Mouse (Mus musculus): ENCODE results near the gene Ptpn13.

Ptpn13 gene

DNA sequence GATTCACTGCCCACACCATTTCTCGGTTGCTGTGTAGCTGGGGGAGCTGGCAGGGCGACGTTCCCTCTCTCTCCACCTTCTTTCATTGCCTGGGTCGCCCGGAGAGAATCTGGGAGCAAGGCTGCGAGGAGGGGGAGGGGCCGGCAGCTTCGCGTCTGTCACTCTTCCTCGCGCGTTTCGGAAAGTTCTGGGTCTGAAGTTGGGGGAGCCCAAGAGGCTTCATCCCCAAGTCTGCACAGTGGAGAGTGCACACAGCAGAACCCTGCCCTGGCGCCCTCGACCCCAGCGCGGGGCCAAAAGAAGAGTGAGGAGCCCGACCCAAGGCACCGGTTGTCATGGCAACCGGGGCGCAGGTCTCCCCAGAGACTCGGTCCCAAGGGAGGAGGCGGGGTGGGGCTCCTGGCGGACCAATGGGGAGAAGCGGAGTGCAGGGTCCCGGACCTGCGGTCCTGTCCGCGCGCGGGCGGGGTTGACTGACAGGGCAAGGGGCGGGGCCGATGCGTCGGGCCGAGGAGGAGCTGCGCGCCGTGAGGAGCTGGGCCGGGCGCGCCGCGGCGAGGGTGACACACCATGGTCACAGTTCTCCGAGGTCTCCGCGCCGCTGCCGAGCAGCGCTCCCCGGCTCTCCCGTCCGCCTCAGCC lies at the start of gene Ptpn13:
TSS of gene Ptpn13 (plus strand) at position 515 of the 642 bp plus-strand sequence.
- DNase-seq (ENCODE audit: low read depth, low spot score): peak; percentile 94

DNA sequence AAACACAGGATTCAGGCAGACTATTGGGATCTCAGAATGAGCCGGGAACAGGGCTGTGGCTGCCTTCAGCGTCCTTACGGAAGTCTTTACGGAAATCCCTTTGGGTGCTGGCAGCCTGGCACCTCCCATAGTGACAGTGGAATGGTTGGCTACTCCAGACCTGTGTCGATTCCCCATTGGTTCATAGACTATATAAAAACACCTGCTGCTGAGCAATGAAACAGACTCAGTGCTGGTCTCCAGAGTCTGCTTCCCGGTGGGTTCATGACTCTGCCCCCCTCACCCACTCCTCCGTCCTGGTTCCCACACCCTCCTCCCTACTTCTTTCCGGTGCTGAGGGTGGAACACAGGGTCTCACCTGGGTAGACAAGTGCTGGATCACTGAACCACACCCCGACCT lies 49.8 kb upstream of the Ptpn13 start:
- no peak for DNase-seq (ENCODE audit: low read depth, low spot score)

- peak; percentile 59 for DNase-seq (ENCODE audit: low read depth, low spot score)
Observed at GRCm38 (mm10) chr5:103376354-103377295, 48.4 kb upstream of the Ptpn13 start.

DNA sequence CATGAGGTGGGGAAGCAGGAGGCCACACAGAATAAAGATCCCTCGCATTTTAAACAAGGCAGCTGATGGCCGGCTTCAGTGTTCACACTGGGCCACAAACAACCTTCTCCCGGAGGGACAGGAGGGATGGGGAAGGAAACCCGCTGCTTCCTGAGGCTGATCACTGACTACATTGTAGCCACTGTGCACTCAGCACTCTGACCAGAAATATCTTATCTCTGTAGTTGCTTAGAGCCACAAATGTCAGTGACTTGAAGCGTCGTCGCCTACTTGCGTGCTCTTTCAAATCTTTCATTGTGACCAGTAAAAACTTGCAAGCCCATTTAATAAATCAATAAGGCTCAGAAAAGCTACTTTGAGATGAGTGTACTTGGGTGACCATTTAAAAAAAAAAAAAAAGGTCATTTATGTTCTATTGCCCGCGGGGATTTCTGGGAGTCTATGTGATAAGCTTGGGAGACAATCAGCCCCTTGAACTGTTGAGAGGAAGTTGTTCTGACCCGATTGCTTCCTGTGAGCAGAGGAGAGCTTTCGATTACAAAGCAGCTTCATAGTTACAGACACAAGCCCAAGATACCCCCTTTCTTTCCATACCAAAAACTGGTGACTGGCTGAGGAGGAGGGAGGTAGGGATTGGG lies 47.4 kb upstream of the Ptpn13 start:
- DNase-seq (ENCODE audit: low read depth, low spot score): peak; percentile 63

GRCm38 (mm10) chr5:103380785-103381527 lies 44.0 kb upstream of the Ptpn13 start:
- DNase-seq (ENCODE audit: low read depth, low spot score): no peak

DNA sequence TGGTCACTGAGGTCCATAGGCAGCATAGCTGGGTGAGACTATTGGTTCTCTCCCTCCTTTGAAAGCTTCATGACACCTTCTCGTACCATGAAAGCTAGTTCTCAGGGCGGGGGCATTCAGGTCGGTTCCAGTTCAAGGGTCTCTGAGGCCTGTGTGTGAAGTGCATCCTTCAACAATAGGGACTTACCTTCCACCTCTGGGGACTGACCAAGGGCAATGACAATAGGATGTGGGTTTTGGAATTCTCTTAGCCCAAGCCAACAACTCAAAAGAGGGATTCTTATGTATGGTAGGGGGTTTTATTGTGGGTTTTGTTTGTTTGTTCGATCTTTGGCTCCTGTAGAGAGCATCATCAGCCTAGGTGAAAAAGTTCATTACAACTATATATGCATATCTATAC lies 42.0 kb upstream of the Ptpn13 start:
- no peak for DNase-seq (ENCODE audit: low read depth, low spot score)

- no peak for DNase-seq (ENCODE audit: low read depth, low spot score)
Observed at GRCm38 (mm10) chr5:103384021-103384420, 41.0 kb upstream of the Ptpn13 start.

GRCm38 (mm10) chr5:103387540-103388026 lies 37.4 kb upstream of the Ptpn13 start:
- DNase-seq (ENCODE audit: low read depth, low spot score): no peak

GRCm38 (mm10) chr5:103389415-103389814 lies 35.6 kb upstream of the Ptpn13 start:
- no peak for DNase-seq (ENCODE audit: low read depth, low spot score)

DNA sequence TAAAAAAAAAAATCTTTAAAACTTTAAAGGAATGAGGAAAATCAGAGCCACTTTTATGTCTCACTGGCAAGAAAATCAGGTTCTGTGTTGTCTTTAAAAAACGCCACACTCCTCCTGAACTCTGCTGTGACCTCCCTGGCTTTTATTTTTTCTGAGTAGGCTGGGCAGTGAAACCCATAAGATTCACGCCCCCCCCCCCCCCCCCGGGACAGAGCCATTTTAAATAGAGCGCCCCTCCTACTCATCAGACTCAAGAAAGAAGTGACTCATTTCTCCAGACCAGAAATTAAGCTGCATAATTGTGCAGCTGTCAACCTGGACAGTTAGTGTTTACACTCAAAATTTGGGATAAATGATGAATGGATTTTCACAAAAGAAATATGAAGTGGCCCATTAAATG lies 31.8 kb upstream of the Ptpn13 start:
- DNase-seq (ENCODE audit: low read depth, low spot score): no peak

- DNase-seq (ENCODE audit: low read depth, low spot score): no peak
Observed at GRCm38 (mm10) chr5:103393752-103394151, 31.2 kb upstream of the Ptpn13 start.

- no peak for DNase-seq (ENCODE audit: low read depth, low spot score)
Observed at GRCm38 (mm10) chr5:103395683-103396082, 29.3 kb upstream of the Ptpn13 start.

DNA sequence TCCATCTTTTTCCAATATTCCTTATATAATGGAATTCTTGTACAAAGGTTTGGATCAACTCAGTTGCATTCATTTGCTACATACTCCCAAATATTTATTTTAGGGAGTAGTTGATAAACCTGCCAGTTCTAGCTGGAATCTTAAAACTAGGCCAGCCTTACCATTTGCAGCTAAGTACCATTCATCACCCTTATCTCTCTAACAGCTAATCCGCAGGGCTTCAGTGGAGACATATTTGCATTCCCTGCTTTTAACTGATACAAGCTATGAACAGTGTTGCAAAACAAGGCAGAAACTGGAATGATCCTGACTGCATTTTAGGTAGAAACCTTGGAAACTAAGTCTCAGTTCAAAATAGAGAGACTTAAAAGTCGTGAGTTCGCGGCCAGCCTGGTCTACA lies 27.6 kb upstream of the Ptpn13 start:
- DNase-seq (ENCODE audit: low read depth, low spot score): no peak

DNA sequence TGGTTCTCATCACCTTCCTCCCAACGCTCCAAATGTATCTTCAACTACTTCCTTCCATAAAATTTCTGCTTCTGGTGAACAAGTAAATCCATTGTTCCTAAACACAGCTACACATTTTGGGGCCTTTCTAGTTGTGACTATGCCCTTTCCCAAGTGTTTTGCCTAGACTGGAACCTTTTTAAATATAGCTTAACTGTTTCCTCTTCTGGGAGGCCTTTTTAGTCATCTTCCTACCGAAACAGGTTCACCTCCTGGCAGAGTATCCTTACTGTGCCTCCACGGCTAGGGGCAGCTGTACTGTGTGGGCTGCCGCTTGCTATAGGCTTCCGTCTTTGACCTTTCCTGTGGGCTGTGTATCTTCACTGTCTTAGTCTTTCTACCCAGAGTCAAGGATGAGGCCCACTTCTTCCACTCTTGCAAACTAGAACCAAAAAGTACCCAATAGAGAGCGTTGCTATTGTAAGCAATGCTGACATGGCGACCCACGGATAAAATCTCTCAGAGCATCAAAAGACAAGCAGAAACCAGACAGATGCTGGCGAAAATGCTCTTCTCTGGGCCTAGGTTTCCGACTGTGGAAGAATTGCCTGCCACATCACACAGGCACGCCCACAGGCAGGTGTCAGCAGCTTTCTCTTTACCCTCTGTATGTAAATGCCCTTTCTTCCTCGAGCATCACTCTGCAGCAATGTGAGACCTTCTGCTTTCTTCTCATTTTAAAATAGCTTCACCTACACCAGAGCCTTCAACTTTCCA lies 20.6 kb upstream of the Ptpn13 start:
- peak; percentile 82 for DNase-seq (ENCODE audit: low read depth, low spot score)

DNA sequence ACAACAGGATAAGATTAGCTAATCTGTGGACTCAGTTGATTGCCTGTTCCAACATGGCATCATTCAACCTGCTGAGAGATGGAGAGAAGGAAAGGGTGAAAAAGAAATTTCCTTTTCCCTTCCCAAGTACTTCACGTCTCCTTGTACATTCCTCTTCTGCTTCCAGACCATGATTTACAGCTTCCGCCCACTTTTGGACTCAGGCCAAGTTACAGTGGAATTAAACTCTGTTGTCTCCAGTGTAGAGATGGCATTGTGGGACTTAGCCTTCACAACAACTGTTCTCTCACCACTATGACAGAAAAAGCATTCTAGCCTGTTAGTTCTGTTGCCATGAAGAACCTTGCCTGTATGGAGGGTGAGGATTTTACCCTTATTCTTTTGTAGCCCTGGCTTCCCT lies 19.1 kb upstream of the Ptpn13 start:
- DNase-seq (ENCODE audit: low read depth, low spot score): no peak

GRCm38 (mm10) chr5:103412020-103412747 lies 12.8 kb upstream of the Ptpn13 start:
- DNase-seq (ENCODE audit: low read depth, low spot score): no peak

GRCm38 (mm10) chr5:103414542-103414941 lies 10.4 kb upstream of the Ptpn13 start:
- no peak for DNase-seq (ENCODE audit: low read depth, low spot score)

DNA sequence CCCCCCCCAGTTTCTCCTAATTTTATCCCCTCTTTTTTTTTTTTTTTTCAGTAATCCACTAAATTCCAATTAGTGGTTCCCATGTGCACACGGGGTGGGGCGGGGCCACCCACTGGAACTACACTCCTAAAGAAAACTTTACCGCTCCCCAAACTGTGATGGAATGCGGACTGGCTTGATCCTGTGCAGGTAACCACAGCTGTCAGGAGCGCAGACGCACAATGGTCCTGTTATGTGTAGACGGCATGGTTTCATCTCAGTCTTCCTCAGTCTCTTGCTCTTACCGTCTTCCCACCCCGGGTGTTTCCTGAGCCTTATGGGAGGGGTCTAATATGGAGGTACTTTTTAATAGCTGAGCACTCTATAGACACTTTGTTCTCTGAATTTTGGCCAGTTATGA lies 7.0 kb upstream of the Ptpn13 start:
- DNase-seq (ENCODE audit: low read depth, low spot score): no peak

- no peak for DNase-seq (ENCODE audit: low read depth, low spot score)
Observed at GRCm38 (mm10) chr5:103418886-103419285, 6.1 kb upstream of the Ptpn13 start.

DNA sequence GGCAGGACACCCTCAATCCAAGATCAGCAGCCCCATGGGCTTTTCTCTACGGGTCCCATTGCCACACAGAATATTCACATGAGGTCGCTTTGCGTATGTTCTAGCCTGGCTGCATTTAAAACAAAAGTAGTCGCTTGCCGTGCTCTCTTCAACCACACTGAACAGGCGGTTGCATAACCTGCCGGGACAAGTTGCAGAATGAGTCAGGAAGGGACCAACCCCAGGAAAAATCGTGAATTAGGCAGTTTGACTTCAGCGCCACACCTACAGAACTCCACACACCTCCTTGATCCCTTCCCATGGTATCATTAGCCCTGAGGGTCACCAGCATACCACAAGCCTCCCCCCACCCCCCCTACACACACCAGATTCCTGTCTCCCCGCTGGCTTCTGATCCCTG lies 4.4 kb upstream of the Ptpn13 start:
- DNase-seq (ENCODE audit: low read depth, low spot score): no peak
